Mouse (Mus musculus): Measurements from ENCODE around the gene Klhdc3. TPM values are rescaled to one million over a fixed set of nuclear protein-coding genes. Genes with fewer than 3 reads are reported as not detected.

The Klhdc3 gene
- polyA plus RNA-seq (2012; ENCODE audit: insufficient read depth, insufficient read length, missing spikeins) = 50.3 and 52.9 TPM in 2 replicates

DNA sequence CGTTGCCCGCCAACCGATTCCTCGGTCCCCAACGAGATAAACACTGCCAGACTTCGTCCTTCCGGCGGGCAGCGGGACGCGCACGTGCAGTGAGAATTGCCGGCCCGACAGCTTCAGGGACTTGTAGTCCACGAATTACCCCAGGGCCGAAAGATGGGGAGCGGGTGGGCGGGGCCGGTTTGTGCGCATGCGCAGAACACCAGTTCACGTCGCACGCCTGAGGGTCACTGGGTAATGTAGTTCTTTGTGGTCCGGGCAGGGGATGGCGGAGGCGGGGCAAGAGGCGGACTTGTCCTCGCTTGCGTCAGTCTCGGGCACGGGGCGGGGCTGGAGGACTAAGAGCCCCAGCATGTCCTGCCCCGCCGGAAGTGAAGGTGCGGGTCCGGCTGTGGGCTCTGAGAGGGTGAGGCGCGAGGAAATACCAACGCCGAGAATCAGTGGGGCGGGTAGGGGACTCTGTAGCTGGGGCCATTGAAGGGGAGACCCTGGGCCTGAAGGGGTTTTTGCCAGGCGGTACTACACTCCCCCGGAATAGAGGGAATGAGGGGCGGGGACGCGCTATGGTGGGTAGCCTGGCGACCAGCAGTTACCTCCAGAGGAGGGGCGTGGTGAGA lies at the start of gene Klhdc3:
TSS of gene Klhdc3 (minus strand) at position 155 of the 614 bp plus-strand sequence.
- peaks cover 8% of the 10 kb centered on the region for H3K4me1 ChIP-seq (ENCODE audit: control insufficient read depth, insufficient read depth, low read length)

DNA sequence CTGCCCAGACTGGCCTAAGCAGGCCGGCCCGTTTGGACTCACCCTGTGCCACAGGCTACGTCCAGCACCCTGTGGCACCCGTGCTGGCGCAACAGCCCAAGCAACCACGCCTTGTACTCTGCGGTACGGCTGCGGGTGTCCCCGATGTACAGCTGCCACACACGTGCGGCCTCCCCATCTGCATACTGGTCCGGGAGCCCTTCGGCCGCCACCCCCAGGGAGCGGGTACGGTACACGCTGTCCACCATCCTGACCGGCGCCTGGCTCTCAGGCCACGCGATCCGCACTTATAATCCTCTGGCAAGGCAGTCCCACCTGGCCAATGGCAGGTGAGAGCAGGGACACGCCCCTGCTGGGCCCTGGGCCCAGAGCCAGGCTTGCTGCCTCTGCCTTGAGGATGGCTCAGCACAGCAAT lies 48.2 kb upstream of the Klhdc3 start, which contains the start of gene Gnmt:
TSS of gene Gnmt (minus strand) at position 265 of the 415 bp plus-strand sequence.
- TF ChIP-seq POLR2A (IDR thresholded peaks at IDR 0.05; ENCODE audit: borderline replicate concordance, low read depth, low read length) = no peak
- no peak for TF ChIP-seq CTCF (IDR thresholded peaks at IDR 0.05; ENCODE audit: low read depth, low read length)
- Histone ChIP-seq H3K4me1 (ENCODE audit: control insufficient read depth, insufficient read depth, low read length) (0 out of 2 replicates have a peak, but pooled peaks cover 2% of the 10 kb centered on the region), H3K4me3 (ENCODE audit: insufficient read depth, low read length) (no peak within 1 kb of the TSS), H3K27ac (ENCODE audit: insufficient read depth, low read depth, low read length) (no peak within 1 kb of the TSS)

More for the DNA sequence above, at the start of gene Klhdc3:
- Histone ChIP-seq H3K4me3 (ENCODE audit: insufficient read depth, low read length) (peak within 1 kb of the TSS; percentile 96), H3K27ac (ENCODE audit: insufficient read depth, low read depth, low read length) (peak within 1 kb of the TSS; percentile 75)
- TF ChIP-seq CTCF (IDR thresholded peaks at IDR 0.05; ENCODE audit: low read depth, low read length) (no peak), POLR2A (IDR thresholded peaks at IDR 0.05; ENCODE audit: borderline replicate concordance, low read depth, low read length) (no peak; the same call in 1 of the 2 replicates)

- H3K4me3 ChIP-seq (ENCODE audit: insufficient read depth, low read length) = no peak overlapping the region
- no peak overlapping the region for H3K27ac ChIP-seq (ENCODE audit: insufficient read depth, low read depth, low read length)
- TF ChIP-seq CTCF (IDR thresholded peaks at IDR 0.05; ENCODE audit: low read depth, low read length) (no peak), POLR2A (IDR thresholded peaks at IDR 0.05; ENCODE audit: borderline replicate concordance, low read depth, low read length) (no peak)
Measured at GRCm38 (mm10) chr17:46728496-46728895, 47.8 kb upstream of the Klhdc3 start.

GRCm38 (mm10) chr17:46728021-46728420 lies 47.3 kb upstream of the Klhdc3 start:
- Histone ChIP-seq H3K27ac (ENCODE audit: insufficient read depth, low read depth, low read length) (no peak overlapping the region), H3K4me3 (ENCODE audit: insufficient read depth, low read length) (no peak overlapping the region), H3K4me1 (ENCODE audit: control insufficient read depth, insufficient read depth, low read length) (no peaks in the 10 kb centered on the region)
- TF ChIP-seq CTCF (IDR thresholded peaks at IDR 0.05; ENCODE audit: low read depth, low read length) (0 out of 2 replicates have a peak, but pooled peaks have one; percentile 9), POLR2A (IDR thresholded peaks at IDR 0.05; ENCODE audit: borderline replicate concordance, low read depth, low read length) (no peak)

More at GRCm38 (mm10) chr17:46728496-46728895, 47.8 kb upstream of the Klhdc3 start:
- 0 out of 2 replicates have a peak, but pooled peaks cover under 1% of the 10 kb centered on the region for H3K4me1 ChIP-seq (ENCODE audit: control insufficient read depth, insufficient read depth, low read length)

DNA sequence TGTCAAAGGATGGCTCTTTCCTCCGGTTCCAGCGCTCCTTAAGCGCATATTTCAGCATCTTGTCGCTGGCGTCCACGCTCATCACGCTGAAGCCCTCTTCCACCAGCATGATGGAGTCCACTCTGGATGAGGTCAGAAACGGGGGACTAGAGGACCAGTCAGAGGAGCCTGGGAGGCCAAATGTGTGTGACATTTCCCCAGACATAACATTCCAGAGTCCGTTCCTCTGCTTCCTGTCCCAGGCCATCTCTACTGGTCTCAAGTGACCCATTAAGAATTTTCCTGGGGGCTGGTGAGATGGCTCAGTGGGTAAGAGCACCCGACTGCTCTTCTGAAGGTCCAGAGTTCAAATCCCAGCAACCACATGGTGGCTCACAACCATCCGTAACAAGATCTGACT lies 46.6 kb upstream of the Klhdc3 start:
- H3K4me3 ChIP-seq (ENCODE audit: insufficient read depth, low read length) = no peak overlapping the region
- no peaks in the 10 kb centered on the region for H3K4me1 ChIP-seq (ENCODE audit: control insufficient read depth, insufficient read depth, low read length)
- TF ChIP-seq CTCF (IDR thresholded peaks at IDR 0.05; ENCODE audit: low read depth, low read length) = no peak
- no peak overlapping the region for H3K27ac ChIP-seq (ENCODE audit: insufficient read depth, low read depth, low read length)

GRCm38 (mm10) chr17:46725731-46726645 lies 45.3 kb upstream of the Klhdc3 start:
- Histone ChIP-seq H3K4me1 (ENCODE audit: control insufficient read depth, insufficient read depth, low read length) (no peaks in the 10 kb centered on the region), H3K27ac (ENCODE audit: insufficient read depth, low read depth, low read length) (no peak overlapping the region), H3K4me3 (ENCODE audit: insufficient read depth, low read length) (no peak overlapping the region)
- TF ChIP-seq CTCF (IDR thresholded peaks at IDR 0.05; ENCODE audit: low read depth, low read length) (no peak), POLR2A (IDR thresholded peaks at IDR 0.05; ENCODE audit: borderline replicate concordance, low read depth, low read length) (no peak)

DNA sequence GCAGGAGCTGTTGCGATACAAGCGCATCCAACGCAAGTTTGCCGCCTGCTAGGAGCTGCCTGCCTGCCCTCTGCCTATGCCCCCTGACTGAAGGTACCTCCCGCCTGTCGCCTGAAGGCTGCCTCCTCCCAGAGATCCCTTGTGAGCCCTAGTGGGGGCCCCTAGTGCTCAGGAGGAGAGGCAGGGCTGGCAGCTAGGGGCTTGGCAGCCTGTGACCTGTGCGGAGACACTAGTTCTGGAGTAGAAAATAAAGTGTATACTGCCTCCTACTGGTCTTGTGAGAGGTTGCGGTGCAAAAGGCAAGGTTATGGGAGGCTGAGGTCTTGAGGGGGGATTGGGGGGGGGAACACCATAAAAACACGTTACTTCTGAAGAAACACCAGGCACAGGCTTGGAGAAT lies 44.6 kb upstream of the Klhdc3 start:
- Histone ChIP-seq H3K27ac (ENCODE audit: insufficient read depth, low read depth, low read length) (no peak overlapping the region), H3K4me1 (ENCODE audit: control insufficient read depth, insufficient read depth, low read length) (no peaks in the 10 kb centered on the region), H3K4me3 (ENCODE audit: insufficient read depth, low read length) (no peak overlapping the region)
- TF ChIP-seq POLR2A (IDR thresholded peaks at IDR 0.05; ENCODE audit: borderline replicate concordance, low read depth, low read length) (no peak), CTCF (IDR thresholded peaks at IDR 0.05; ENCODE audit: low read depth, low read length) (peak; percentile 57; the same call in 1 of the 2 replicates)

DNA sequence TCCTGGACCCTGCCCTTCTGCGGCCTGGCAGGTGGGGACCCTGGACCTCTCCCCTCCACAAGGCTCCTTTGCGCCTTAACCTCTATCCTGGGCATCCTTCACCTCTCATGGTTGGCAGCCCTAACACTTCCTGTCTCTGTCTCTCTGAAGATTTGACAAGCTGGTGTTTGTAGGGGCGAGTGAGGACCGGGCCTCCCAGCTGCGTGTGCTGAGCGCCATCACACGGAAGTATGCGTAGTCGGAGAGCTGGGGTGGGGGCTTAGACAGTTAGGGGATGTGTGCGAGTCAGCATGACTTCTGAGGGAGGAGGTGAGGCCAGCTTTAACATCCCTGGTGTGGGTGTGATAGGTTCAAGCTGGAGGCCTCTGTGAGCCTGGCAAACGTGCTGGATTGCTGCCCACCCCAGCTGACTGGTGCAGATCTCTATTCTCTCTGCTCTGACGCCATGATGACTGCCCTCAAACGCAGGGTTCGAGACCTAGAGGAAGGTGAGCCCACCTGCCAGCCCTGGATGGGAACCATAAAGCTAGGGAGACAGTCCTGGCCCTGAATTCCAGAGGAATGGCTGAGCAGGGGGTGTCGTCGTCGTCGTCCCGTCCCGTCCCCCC lies 43.9 kb upstream of the Klhdc3 start:
- no peak overlapping the region for H3K27ac ChIP-seq (ENCODE audit: insufficient read depth, low read depth, low read length)
- H3K4me1 ChIP-seq (ENCODE audit: control insufficient read depth, insufficient read depth, low read length) = no peaks in the 10 kb centered on the region
- TF ChIP-seq CTCF (IDR thresholded peaks at IDR 0.05; ENCODE audit: low read depth, low read length) = no peak
- no peak for TF ChIP-seq POLR2A (IDR thresholded peaks at IDR 0.05; ENCODE audit: borderline replicate concordance, low read depth, low read length)

GRCm38 (mm10) chr17:46721077-46721476 lies 40.4 kb upstream of the Klhdc3 start:
- TF ChIP-seq POLR2A (IDR thresholded peaks at IDR 0.05; ENCODE audit: borderline replicate concordance, low read depth, low read length) (no peak), CTCF (IDR thresholded peaks at IDR 0.05; ENCODE audit: low read depth, low read length) (no peak)
- Histone ChIP-seq H3K4me3 (ENCODE audit: insufficient read depth, low read length) (no peak overlapping the region), H3K4me1 (ENCODE audit: control insufficient read depth, insufficient read depth, low read length) (no peaks in the 10 kb centered on the region), H3K27ac (ENCODE audit: insufficient read depth, low read depth, low read length) (no peak overlapping the region)

More for the DNA sequence above, 43.9 kb upstream of the Klhdc3 start:
- no peak overlapping the region for H3K4me3 ChIP-seq (ENCODE audit: insufficient read depth, low read length)
